Mouse (Mus musculus) lung, postnatal 4 days (tissue): ENCODE results near the gene Prph2.

ENCODE experiments used
- DNase-seq, 2 experiments: peaks; one replicate each; pipeline ENCODE4 v3.0.0; 2021

The Prph2 gene

GRCm38 (mm10) chr17:46910186-46910585, at the start of gene Prph2:
TSS of gene Prph2 (plus strand) at chr17:46910459.
- DNase-seq = no peak

GRCm38 (mm10) chr17:46864566-46865195, 45.6 kb upstream of the Prph2 start:
- no peak for DNase-seq

- DNase-seq = no peak
These were observed 43.4 kb upstream of the Prph2 start for GRCm38 (mm10) chr17:46866836-46867235.

GRCm38 (mm10) chr17:46870204-46870798, 40.0 kb upstream of the Prph2 start:
- no peak for DNase-seq

GRCm38 (mm10) chr17:46870913-46871312, 39.3 kb upstream of the Prph2 start:
- no peak for DNase-seq

GRCm38 (mm10) chr17:46872806-46873205, 37.5 kb upstream of the Prph2 start:
- DNase-seq = no peak

- DNase-seq = peak; percentile 54 to 65
These were observed 36.1 kb upstream of the Prph2 start for GRCm38 (mm10) chr17:46874133-46874532.

GRCm38 (mm10) chr17:46875626-46876025, 34.6 kb upstream of the Prph2 start:
- DNase-seq = no peak

- peak in 1 of 2 experiments; percentile 38 for DNase-seq
These were observed 33.8 kb upstream of the Prph2 start for GRCm38 (mm10) chr17:46876371-46876950.

GRCm38 (mm10) chr17:46877061-46877460, 33.2 kb upstream of the Prph2 start:
- DNase-seq = no peak

GRCm38 (mm10) chr17:46879841-46880311, 30.4 kb upstream of the Prph2 start:
- DNase-seq = peak; percentile 77 to 88

GRCm38 (mm10) chr17:46880322-46880721, 29.9 kb upstream of the Prph2 start:
- no peak for DNase-seq

- no peak for DNase-seq
These were observed 28.5 kb upstream of the Prph2 start for GRCm38 (mm10) chr17:46881728-46882127.

GRCm38 (mm10) chr17:46883107-46883506, 27.2 kb upstream of the Prph2 start:
- no peak for DNase-seq

- no peak for DNase-seq
These were observed 25.5 kb upstream of the Prph2 start for GRCm38 (mm10) chr17:46884766-46885165.

GRCm38 (mm10) chr17:46885218-46885909, 24.9 kb upstream of the Prph2 start:
- no peak for DNase-seq

- DNase-seq = peak in 1 of 2 experiments; percentile 53
These were observed 24.2 kb upstream of the Prph2 start for GRCm38 (mm10) chr17:46885910-46886643.

- peak; percentile 44 to 72 for DNase-seq
These were observed 21.6 kb upstream of the Prph2 start for GRCm38 (mm10) chr17:46888511-46889212.

- DNase-seq = peak; percentile 84 to 89
These were observed 20.7 kb upstream of the Prph2 start for GRCm38 (mm10) chr17:46889450-46890084.

GRCm38 (mm10) chr17:46890116-46890815, 20.0 kb upstream of the Prph2 start, which contains the start of gene Tbcc:
TSS of gene Tbcc (plus strand) at chr17:46890684.
- DNase-seq = peak; percentile 97 to 98
